Mouse (Mus musculus) lung, postnatal 4 days (tissue): Measurements from ENCODE around the gene Dennd5b.
"Not testable (repeated sequence)": the region's sequence is repeated elsewhere in the genome, so short reads cannot be mapped to it uniquely, and the experiment has no call there.

ENCODE experiments used
- DNase-seq, 2 experiments: peaks; one replicate each; pipeline ENCODE4 v3.0.0; 2021

Dennd5b gene

GRCm38 (mm10) chr6:149005009-149005408 is 96.5 kb downstream of the Dennd5b start:
- no peak for DNase-seq

GRCm38 (mm10) chr6:148994327-148994999 is 107.0 kb downstream of the Dennd5b start:
- no peak for DNase-seq

- DNase-seq, result peak in 1 of 2 experiments; percentile 7
Measured at GRCm38 (mm10) chr6:148993117-148994077, 108.1 kb downstream of the Dennd5b start.

- DNase-seq, result peak in 1 of 2 experiments; percentile 7
Measured at GRCm38 (mm10) chr6:148992373-148993116, 108.9 kb downstream of the Dennd5b start.

DNA sequence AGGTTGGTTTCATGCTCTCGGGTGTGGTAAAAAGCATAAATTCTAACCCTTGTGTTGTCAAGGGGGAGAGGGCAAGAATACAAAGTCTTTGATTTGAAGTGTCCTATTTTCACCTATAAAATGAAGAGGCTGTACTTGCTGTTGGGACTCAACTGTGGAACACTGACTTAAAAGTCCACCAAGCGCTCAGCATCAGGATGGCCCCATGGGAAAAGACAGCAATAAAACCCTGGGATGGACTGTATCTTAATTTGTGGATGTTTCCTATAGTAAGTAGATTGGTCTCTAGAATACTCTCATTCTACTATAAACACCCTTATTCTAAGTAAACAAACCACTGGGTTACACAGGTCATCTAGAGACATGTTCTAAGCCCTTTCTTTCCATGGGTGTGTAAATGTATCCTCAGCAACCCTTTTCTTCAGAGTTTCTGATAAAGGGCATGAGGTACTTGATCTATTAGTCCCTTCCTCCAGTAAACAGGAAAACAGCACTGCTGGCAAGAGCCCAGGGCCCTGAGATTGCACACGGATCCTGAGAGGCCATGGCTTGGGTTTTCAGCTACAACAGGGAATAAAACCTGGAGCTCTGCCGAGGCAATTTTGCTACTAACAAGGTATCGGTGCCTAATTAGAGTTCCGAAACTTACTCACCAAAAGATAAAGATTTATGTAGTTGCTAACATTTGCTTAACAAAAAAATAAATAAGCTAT is 109.7 kb downstream of the Dennd5b start:
- DNase-seq, result no peak

- not testable (repeated sequence) for DNase-seq
Measured at GRCm38 (mm10) chr6:148989792-148990491, 111.5 kb downstream of the Dennd5b start.

DNA sequence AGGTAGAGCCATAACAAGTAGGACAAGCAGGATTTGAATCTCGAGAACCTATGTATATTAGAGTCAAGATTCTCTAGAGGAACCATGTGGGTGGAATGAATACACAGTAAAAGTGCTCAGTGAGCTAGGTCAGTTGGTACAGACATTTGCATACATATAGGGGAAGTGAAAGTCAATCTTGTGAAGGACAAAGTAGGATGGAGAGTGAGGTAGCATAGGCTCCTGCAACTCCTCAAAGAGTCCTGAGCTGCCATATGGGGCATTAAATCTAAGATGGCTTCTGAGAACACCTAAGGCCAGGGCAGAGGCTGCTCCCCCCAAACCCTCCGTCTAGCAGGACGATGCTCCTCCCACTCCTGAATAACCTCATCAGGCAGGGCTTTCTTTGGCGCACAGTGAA is 115.5 kb downstream of the Dennd5b start:
- DNase-seq, result no peak

DNA sequence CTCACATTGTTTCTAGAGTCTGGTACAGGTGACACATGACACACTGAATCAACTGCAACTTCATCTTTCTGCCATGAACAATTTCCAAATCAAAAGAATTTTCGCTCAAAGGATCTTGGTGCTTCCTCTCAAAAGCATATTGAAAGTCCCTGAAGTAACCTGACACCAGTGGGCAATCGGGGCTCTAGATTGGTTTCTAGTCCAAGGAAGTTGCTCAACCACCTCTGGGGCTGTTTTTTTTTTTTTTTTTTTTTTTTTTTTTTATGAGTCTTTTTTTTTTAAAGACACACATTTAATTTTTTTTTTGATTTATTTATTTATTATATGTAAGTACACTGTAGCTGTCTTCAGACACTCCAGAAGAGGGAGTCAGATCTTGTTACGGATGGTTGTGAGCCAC is 121.0 kb downstream of the Dennd5b start:
- no peak for DNase-seq

DNA sequence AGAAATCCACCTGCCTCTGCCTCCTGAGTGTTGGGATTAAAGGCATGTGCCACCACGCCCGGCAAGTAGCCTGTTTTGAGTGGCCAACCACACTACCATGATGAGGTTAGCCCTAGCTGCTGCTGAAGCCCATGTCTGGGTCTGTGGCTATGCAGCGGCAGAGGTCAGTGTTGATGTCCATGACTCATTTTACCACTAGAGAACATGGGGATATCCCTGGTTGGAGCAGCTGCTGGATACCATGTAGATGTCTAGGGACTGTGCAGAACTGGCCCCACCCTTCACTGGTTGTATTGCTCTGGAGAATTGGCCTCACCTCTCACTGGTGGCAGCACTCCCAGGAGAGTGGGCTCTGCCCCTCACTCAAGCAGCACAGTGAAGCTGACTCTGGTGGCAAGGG is 126.4 kb downstream of the Dennd5b start:
- no peak for DNase-seq

- no peak for DNase-seq
Measured at GRCm38 (mm10) chr6:148972891-148973290, 128.6 kb downstream of the Dennd5b start.

GRCm38 (mm10) chr6:148972059-148972848 is 129.2 kb downstream of the Dennd5b start:
- DNase-seq, result no peak

GRCm38 (mm10) chr6:148971385-148971940 is 130.0 kb downstream of the Dennd5b start:
- no peak for DNase-seq

- DNase-seq, result no peak
Measured at GRCm38 (mm10) chr6:148961285-148961684, 140.2 kb downstream of the Dennd5b start.

DNA sequence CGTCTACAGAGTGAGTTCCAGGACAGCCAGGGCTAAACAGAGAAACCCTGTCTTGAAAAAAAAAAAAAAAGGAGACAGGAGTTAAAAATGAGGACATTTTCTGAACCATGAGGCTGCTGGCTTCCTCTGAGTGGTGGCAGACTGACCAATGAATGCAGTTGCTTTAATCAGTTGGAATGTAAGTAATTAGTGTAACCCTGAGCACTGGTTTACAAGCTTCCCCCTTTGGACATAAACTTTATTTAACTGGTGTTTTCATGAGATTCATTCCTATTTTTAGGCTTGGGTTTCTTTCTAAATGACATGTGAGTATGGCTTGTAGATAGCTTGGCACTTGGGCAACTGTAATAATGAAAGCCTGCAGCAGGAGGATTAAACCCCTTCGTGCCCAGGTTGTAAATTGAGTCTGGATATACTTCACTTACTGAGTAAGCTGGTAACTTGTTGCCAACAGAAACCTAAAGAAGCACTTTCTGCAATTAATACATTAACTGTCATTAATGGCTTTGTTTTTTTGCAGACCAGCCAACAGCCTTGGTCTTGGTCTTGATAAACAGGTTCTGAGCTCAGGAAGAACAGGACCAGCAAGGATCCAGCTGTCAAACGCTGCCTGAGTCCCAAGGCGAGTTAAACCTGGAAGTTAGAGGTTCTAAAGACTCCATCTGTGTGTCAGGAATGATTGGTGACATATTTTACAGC is 141.8 kb downstream of the Dennd5b start:
- DNase-seq, result no peak

- DNase-seq, result no peak
Measured at GRCm38 (mm10) chr6:148958712-148959111, 142.8 kb downstream of the Dennd5b start.

- DNase-seq, result no peak
Measured at GRCm38 (mm10) chr6:148957046-148957445, 144.4 kb downstream of the Dennd5b start.

DNA sequence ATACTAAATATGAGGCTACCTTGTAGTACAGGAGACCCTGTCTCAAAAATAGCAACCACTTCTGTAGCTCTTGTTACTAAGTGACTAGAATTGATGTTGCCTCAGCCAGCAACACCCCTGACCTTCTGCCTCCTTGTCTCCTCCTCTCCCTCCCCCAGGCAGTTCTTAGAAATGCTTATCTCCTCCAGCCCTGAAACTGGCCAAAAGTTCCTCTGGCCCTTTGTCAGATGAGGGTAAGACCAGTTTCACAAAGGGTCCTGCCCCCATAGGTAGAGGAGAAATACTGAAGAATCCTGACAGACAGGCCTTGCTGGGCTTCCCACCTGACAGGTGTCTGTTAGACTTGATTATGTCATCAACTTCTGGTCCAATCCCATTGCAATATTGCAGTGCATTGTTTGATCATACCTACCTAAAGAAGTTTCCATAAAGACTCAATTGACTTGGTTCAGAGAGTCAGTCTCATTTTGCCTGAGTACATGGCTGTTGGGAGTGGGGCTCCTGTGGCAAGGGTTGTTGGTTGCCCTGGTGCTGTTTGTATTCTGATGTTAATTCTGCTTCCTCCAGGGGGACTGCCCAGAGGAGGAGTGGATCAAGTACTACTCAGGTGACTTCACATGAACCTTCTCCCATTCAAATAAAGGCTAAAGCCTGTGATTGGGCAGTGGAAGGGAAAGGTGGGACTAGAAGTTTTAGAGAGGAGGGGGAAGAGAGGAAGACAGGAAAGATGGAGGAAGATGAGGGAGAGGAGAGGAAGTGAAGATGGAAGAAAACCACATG is 145.6 kb downstream of the Dennd5b start:
- no peak for DNase-seq

DNA sequence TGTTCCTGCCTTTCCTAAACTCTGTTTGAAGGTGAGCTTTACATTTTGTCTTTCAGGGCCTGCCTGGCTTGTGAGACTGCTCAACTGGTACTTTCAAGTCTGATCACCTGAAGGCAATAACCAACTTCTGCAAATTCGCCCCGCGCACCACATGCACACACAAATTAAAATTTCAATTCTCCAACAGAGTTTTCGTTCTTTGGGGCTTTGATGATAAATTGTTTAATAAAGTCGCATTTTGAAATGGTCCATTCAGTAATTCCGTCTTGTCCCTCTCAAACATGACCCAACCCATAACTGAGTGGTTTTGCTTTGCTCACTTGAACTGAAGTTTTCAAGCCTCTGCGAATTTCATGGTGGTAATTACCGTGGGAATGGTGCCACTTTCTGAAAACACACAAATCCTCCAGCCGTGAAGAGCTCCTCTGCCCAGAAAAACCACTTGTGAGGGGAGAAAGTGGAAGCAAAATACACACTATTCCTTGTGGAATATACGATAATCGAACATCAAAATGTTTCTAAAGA is 154.5 kb downstream of the Dennd5b start:
- DNase-seq, result no peak

DNA sequence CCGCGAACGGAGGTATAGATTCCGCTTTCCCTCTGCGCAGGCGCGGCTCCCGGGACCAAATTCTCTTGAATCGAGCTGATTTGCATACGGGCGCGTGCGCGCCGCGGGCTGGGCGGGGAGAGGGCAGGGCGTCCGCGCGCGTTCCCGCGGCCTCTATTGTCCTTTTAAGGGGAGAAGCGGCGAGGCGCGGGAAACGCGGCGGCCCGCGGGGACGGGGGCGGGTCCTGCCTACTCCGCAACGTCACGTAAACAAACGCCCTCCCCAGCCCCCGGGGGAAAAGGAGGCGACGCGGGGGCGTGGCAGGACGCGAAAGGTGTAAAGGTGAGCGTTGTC is 155.1 kb downstream of the Dennd5b start, which contains the start of gene Sinhcaf:
Gene Sinhcaf, minus strand, starts transcription at position 59 of the 334 bp plus-strand sequence.
- DNase-seq, result peak; percentile 98 to 99
